Mouse (Mus musculus): Measurements from ENCODE around the gene Dnajb2.
A peak's percentile ranks its signal among the peaks of the same experiment; 100 is the strongest.

DNA sequence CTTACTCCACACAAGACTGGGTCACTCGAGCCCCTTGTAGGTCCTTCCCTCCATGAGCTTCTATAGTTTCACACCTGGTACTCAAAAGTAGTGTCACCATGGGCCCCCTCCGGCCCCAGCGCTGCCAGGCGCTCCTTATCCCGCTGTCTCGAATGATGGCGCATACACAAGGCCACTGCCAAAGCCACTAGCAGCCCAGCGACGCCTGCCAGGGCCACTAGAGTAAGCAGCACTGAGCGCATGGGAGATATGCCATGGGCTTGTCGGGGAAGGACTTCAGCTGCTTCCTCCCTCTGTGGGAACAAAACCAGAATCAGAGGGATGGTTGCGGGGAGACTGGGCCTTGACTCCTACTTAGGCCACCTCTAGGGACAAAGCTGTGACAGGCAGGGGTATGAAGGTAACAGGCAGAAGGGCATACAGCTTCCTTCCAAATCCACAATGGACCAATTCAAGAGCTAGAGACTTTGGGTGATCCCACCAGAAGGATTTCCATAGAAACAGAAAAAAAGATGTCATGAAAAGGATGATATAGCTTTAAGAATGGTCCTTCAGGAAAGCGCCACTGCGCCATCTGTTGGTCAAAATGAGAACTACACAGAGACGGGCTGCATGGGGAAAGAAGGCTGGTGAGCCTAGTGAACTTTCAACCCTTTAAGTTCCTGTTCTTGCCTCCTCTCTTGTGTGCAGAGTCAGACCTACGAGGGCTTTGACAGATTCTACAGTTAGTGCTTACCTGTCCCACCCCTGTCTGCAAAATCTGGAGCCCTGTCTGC lies 17.8 kb downstream of the Dnajb2 start:
- TF ChIP-seq CTCF (IDR thresholded peaks at IDR 0.05; ENCODE audit: insufficient read depth, low read length) = peak; percentile 78
- no peak for TF ChIP-seq POLR2A (IDR thresholded peaks at IDR 0.05; ENCODE audit: borderline replicate concordance, extremely low read depth, low read depth, low read length)

Measured in lung, adult 2 months (tissue).